Mouse (Mus musculus): ENCODE measurements around the gene Cd96.
"Not testable (repeated sequence)": the region's sequence is repeated elsewhere in the genome, so short reads cannot be mapped to it uniquely, and the experiment has no call there.

The Cd96 gene

GRCm38 (mm10) chr16:46120020-46120419, at the start of gene Cd96:
Gene Cd96, minus strand, starts transcription at chr16:46120251.
- no peak for DNase-seq (ENCODE audit: low spot score)

DNA sequence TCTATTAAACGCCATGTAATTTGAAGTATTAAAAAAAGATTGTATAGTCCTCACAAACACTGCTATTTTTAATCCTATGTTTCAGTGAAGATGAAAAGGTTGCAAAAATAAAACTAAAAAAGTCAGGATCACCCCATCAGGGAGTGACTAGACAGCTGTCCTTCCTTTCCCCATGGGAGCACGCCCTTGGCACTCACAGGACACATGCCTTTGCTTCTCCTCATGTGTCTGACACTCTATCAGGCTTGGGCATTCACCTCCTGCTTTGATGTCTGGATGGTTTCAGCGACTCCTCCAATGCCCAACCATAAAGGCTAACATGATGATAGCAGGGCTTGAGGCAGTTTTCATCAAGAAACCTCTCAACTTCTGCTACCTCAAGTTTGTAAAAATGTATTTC, 46.9 kb upstream of the Cd96 start:
- no peak for DNase-seq (ENCODE audit: low spot score)

GRCm38 (mm10) chr16:46165305-46165704, 45.3 kb upstream of the Cd96 start:
- no peak for DNase-seq (ENCODE audit: low spot score)

DNA sequence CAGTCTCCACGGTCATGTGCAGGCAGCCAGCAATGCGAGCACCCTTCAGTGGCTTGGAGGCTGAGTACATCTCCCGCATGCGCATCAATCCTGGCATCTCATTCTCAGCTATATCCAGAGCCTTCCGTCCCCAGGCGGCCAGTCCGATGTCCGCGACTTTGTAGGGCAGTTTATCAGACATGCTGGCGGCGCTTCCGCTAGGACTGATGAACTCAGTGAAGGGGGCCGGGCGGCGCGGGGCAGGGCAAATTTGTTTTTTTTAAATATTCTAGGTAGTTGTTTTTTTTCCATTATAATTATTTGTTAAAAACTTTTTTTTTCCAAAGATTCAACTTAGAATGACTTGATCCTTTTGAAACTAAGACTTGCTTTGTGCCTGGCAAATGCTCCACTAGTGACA, 34.8 kb upstream of the Cd96 start, which contains the start of gene Gm4737:
Gene Gm4737, minus strand, starts transcription at position 246 of the 400 bp plus-strand sequence.
- DNase-seq (ENCODE audit: low spot score) = not testable (repeated sequence)

DNA sequence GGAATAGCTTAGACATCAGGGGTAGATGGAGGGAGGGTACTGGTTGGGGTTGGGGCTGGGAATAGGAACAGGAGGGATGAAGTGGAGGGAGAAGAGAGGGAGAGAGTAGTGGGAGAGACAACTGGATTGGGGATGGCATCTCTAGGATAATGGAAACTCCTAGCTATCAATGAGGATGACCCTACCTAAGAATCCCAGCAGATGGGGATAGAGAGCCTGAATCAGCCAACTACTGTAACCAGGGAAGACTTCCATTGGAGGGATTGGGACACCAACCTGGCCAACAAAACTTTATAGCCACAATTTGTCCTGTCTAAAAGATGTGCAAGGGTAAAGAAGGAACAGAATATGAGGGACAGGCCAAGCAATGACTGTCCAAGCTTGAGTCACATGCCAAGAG, 31.1 kb upstream of the Cd96 start:
- peak; percentile 9 for DNase-seq (ENCODE audit: low spot score)

DNA sequence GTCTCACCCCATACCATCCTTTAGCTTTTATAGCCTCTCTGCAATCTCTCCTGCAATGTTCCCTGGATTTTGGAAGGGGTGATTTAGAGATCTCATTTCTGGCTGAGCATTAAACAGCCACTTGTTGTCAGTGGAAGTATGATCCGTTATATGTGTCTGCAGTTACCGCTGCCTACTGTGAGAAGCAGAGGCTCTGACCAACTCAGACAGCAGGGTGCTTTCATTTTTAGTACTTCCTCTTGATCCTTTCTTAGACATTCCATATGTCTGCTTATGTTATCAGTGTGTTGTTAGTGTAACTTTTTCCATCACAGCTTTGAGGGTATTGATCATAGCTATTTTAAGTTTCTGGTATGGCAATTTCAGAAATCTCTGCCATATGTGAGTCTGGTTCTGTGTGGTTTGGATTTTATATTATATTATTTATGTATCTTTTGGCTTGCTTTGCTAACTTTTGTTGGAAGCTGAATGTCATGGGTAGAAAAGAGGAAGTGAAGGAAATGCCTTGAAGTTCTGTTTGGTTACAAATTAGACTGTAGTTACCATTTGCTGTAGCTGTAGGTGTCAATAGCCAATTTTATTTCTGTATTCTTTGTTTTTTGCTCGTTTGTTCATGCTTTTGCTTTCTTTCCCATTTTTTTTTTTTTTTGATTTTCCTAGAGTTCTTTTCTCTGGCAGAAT, 28.8 kb upstream of the Cd96 start:
- DNase-seq (ENCODE audit: low spot score) = no peak

- no peak for DNase-seq (ENCODE audit: low spot score)
Measured at GRCm38 (mm10) chr16:46146962-46147361, 26.9 kb upstream of the Cd96 start.

DNA sequence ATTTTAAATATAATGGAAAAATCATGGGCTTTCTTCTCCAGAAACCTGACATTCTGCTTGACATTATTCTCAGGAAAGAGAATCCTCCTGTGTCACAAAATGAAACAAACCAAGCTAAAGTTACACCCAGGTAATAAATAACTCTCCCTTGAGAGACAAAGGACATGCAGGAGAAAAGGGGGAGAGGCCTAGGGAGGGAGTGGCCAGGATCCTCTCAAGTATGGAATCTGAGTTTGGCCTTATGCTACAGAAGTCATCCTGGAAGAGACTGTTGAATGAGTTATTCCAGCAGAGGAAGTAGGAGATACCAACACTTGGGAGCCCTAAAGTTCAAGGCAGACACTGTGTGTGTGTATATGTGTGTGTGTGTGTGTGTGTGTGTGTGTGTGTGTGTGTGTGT, 2.2 kb upstream of the Cd96 start:
- DNase-seq (ENCODE audit: low spot score) = no peak

GRCm38 (mm10) chr16:46121420-46121819, 1.4 kb upstream of the Cd96 start:
- DNase-seq (ENCODE audit: low spot score) = no peak

GRCm38 (mm10) chr16:46120607-46121006, 556 bp upstream of the Cd96 start:
- no peak for DNase-seq (ENCODE audit: low spot score)

GRCm38 (mm10) chr16:46117645-46118044, 2.4 kb downstream of the Cd96 start:
- DNase-seq (ENCODE audit: low spot score) = no peak

DNA sequence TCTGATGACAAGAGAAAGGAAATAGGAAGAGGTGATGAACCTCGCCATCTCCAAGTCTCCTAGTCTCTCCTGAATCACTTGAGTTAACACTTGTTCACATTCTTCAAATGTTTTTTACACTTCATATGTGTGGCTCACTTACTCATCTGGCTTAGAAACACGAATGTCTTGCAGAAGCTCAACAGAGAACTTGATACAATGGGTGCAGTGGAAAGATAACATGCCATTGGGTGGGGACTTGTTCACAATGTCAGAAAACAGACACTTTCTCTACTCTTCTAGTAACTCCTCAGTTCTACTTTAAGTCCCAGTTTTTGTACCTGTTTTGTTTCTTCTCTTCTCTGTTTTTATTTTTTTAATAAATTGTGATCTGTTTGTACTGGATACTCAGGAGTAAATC, 5.3 kb downstream of the Cd96 start:
- DNase-seq (ENCODE audit: low spot score) = no peak

DNA sequence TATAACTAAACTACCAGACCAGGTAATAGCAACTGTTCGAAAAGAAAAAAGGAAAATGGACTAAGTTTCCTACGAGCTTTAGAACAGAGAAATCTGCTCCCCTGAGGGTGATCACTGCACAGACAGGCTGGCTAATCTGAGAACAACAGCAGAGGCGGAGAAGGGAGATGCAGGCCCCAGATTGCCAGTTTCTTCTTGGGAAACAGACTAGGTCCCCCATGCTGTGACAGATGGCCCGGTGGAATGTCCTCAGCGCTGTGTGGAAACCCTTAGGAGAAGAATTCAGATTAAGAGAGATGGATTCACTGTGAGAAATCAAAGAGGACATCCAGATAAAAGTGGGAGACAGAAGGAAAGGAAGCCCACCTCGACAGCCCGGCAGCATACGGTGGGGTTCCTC, 10.5 kb downstream of the Cd96 start:
- DNase-seq (ENCODE audit: low spot score) = no peak

GRCm38 (mm10) chr16:46107431-46107830, 12.6 kb downstream of the Cd96 start:
- DNase-seq (ENCODE audit: low spot score) = no peak

DNA sequence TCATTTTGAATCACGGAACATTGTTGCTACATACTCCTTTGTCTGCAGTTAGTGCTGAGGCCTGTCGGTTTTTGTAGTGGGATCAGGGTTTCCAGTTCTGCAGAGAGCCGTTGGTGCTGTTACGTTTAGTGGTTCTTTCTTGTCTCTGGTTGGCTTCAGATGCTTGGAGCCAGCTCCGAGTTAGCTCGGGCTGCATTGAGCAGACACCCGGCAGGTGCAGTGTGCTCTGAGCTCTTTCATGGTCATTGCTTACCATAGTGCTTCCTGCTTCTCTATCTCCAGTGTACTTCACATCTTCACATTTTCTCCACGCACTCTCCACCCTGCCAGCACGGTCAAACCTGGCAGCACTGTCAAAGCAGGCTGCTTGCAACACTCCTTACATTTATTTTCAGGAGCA, 15.6 kb downstream of the Cd96 start:
- DNase-seq (ENCODE audit: low spot score) = no peak

GRCm38 (mm10) chr16:46101748-46102147, 18.3 kb downstream of the Cd96 start:
- DNase-seq (ENCODE audit: low spot score) = no peak

- DNase-seq (ENCODE audit: low spot score) = peak; percentile 58
Measured at GRCm38 (mm10) chr16:46100286-46100685, 19.8 kb downstream of the Cd96 start.

GRCm38 (mm10) chr16:46097421-46097820, 22.6 kb downstream of the Cd96 start:
- DNase-seq (ENCODE audit: low spot score) = peak; percentile 45

- peak; percentile 85 for DNase-seq (ENCODE audit: low spot score)
Measured at GRCm38 (mm10) chr16:46094478-46094877, 25.6 kb downstream of the Cd96 start.

- DNase-seq (ENCODE audit: low spot score) = no peak
Measured at GRCm38 (mm10) chr16:46092935-46093334, 27.1 kb downstream of the Cd96 start.

- no peak for DNase-seq (ENCODE audit: low spot score)
Measured at GRCm38 (mm10) chr16:46086874-46087473, 33.1 kb downstream of the Cd96 start.

- no peak for DNase-seq (ENCODE audit: low spot score)
Measured at GRCm38 (mm10) chr16:46068000-46068399, 52.1 kb downstream of the Cd96 start.

GRCm38 (mm10) chr16:46063278-46063677, 56.8 kb downstream of the Cd96 start:
- no peak for DNase-seq (ENCODE audit: low spot score)

DNA sequence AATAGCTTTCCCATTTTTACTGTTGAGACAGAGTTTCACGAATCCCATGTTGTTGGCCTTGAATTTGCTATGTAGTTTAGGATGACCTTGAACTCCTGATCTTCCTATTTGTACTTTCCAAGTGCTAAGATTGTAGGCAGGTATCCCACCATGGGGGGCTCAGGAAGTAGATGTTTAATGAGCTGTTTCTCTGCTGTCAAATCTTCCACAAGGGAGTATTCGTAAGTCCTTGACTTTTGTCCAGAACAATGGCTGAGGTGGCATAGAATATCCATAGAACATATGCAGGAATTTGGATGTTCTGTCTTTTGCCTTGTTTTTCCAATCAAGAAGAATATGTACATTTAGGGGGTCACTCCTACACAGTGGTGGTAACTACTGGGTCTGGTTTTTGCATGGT, 73.1 kb downstream of the Cd96 start:
- DNase-seq (ENCODE audit: low spot score) = no peak
